Mouse (Mus musculus): ENCODE results near the gene Slu7. TPM values are rescaled to one million over a fixed set of nuclear protein-coding genes. Genes with fewer than 3 reads are reported as not detected.

Gene Slu7
- polyA plus RNA-seq, 1 experiment from 2014 or later: 46.2 TPM

- Histone ChIP-seq H3K9me3 (ENCODE audit: control insufficient read depth, low read length) (no peaks in the 10 kb centered on the region), H3K36me3 (ENCODE audit: control insufficient read depth, insufficient read depth, low read length) (no peaks in the 10 kb centered on the region), H3K4me1 (ENCODE audit: control insufficient read depth, insufficient read depth, low read length) (no peaks in the 10 kb centered on the region), H3K4me2 (ENCODE audit: low read depth, low read length) (no peak overlapping the region), H3K4me3 (ENCODE audit: low read depth, low read length) (no peak overlapping the region), H3K27ac (replicated peaks; ENCODE audit: low read depth, low read length) (no peak overlapping the region), H3K9ac (ENCODE audit: low read depth, low read length) (no peak overlapping the region), H3K27me3 (replicated peaks; ENCODE audit: control insufficient read depth, insufficient read depth, low read length) (no peaks in the 10 kb centered on the region)
- WGBS: 82% methylated on average over 4 of the region's 4 CpGs
- DNase-seq (ENCODE audit: low spot score) (no peak), ATAC-seq (ENCODE audit: low read depth) (no peak)
Measured at GRCm38 (mm10) chr11:43393325-43393724, 40.2 kb upstream of the Slu7 start.

GRCm38 (mm10) chr11:43395073-43395948 is 38.2 kb upstream of the Slu7 start:
- H3K4me3 ChIP-seq (ENCODE audit: low read depth, low read length): no peak overlapping the region
- no peak overlapping the region for H3K9ac ChIP-seq (ENCODE audit: low read depth, low read length)
- no peaks in the 10 kb centered on the region for H3K36me3 ChIP-seq (ENCODE audit: control insufficient read depth, insufficient read depth, low read length)
- DNase-seq (ENCODE audit: low spot score) (no peak), ATAC-seq (ENCODE audit: low read depth) (no peak)
- H3K4me1 ChIP-seq (ENCODE audit: control insufficient read depth, insufficient read depth, low read length): no peaks in the 10 kb centered on the region
- no peaks in the 10 kb centered on the region for H3K27me3 ChIP-seq (replicated peaks; ENCODE audit: control insufficient read depth, insufficient read depth, low read length)
- H3K4me2 ChIP-seq (ENCODE audit: low read depth, low read length): no peak overlapping the region
- no peaks in the 10 kb centered on the region for H3K9me3 ChIP-seq (ENCODE audit: control insufficient read depth, low read length)
- no peak overlapping the region for H3K27ac ChIP-seq (replicated peaks; ENCODE audit: low read depth, low read length)
- WGBS: 80% methylated on average over 14 of the region's 14 CpGs

GRCm38 (mm10) chr11:43396246-43396645 is 37.3 kb upstream of the Slu7 start:
- 95% methylated on average over 4 of the region's 4 CpGs for WGBS
- H3K36me3 ChIP-seq (ENCODE audit: control insufficient read depth, insufficient read depth, low read length): no peaks in the 10 kb centered on the region
- H3K27ac ChIP-seq (replicated peaks; ENCODE audit: low read depth, low read length): no peak overlapping the region
- no peaks in the 10 kb centered on the region for H3K4me1 ChIP-seq (ENCODE audit: control insufficient read depth, insufficient read depth, low read length)
- H3K9me3 ChIP-seq (ENCODE audit: control insufficient read depth, low read length): no peaks in the 10 kb centered on the region
- H3K27me3 ChIP-seq (replicated peaks; ENCODE audit: control insufficient read depth, insufficient read depth, low read length): no peaks in the 10 kb centered on the region
- no peak overlapping the region for H3K4me2 ChIP-seq (ENCODE audit: low read depth, low read length)
- no peak overlapping the region for H3K4me3 ChIP-seq (ENCODE audit: low read depth, low read length)
- no peak overlapping the region for H3K9ac ChIP-seq (ENCODE audit: low read depth, low read length)
- no peak for DNase-seq (ENCODE audit: low spot score)
- ATAC-seq (ENCODE audit: low read depth): no peak

- H3K4me2 ChIP-seq (ENCODE audit: low read depth, low read length): no peak overlapping the region
- no peak overlapping the region for H3K9ac ChIP-seq (ENCODE audit: low read depth, low read length)
- 77% methylated on average over 7 of the region's 7 CpGs for WGBS
- H3K4me3 ChIP-seq (ENCODE audit: low read depth, low read length): no peak overlapping the region
- no peaks in the 10 kb centered on the region for H3K4me1 ChIP-seq (ENCODE audit: control insufficient read depth, insufficient read depth, low read length)
- H3K27me3 ChIP-seq (replicated peaks; ENCODE audit: control insufficient read depth, insufficient read depth, low read length): no peaks in the 10 kb centered on the region
- DNase-seq (ENCODE audit: low spot score) (no peak), ATAC-seq (ENCODE audit: low read depth) (no peak)
- H3K36me3 ChIP-seq (ENCODE audit: control insufficient read depth, insufficient read depth, low read length): no peaks in the 10 kb centered on the region
- no peak overlapping the region for H3K27ac ChIP-seq (replicated peaks; ENCODE audit: low read depth, low read length)
- H3K9me3 ChIP-seq (ENCODE audit: control insufficient read depth, low read length): no peaks in the 10 kb centered on the region
Measured at GRCm38 (mm10) chr11:43396672-43397071, 36.9 kb upstream of the Slu7 start.

GRCm38 (mm10) chr11:43399297-43399696 is 34.2 kb upstream of the Slu7 start:
- Histone ChIP-seq H3K36me3 (ENCODE audit: control insufficient read depth, insufficient read depth, low read length) (no peaks in the 10 kb centered on the region), H3K4me1 (ENCODE audit: control insufficient read depth, insufficient read depth, low read length) (no peaks in the 10 kb centered on the region), H3K9me3 (ENCODE audit: control insufficient read depth, low read length) (peaks cover under 1% of the 10 kb centered on the region; the same call in 1 of the 2 replicates), H3K27ac (replicated peaks; ENCODE audit: low read depth, low read length) (no peak overlapping the region), H3K4me3 (ENCODE audit: low read depth, low read length) (no peak overlapping the region), H3K4me2 (ENCODE audit: low read depth, low read length) (no peak overlapping the region), H3K9ac (ENCODE audit: low read depth, low read length) (no peak overlapping the region), H3K27me3 (replicated peaks; ENCODE audit: control insufficient read depth, insufficient read depth, low read length) (no peaks in the 10 kb centered on the region)
- 37% methylated on average over 4 of the region's 4 CpGs for WGBS
- ATAC-seq (ENCODE audit: low read depth) (peak; percentile 37; the same call in 1 of the 2 replicates), DNase-seq (ENCODE audit: low spot score) (no peak)

GRCm38 (mm10) chr11:43400131-43400530 is 33.4 kb upstream of the Slu7 start:
- ATAC-seq (ENCODE audit: low read depth) (no peak), DNase-seq (ENCODE audit: low spot score) (no peak)
- Histone ChIP-seq H3K27me3 (replicated peaks; ENCODE audit: control insufficient read depth, insufficient read depth, low read length) (no peaks in the 10 kb centered on the region), H3K9me3 (ENCODE audit: control insufficient read depth, low read length) (peaks cover 7% of the 10 kb centered on the region), H3K9ac (ENCODE audit: low read depth, low read length) (no peak overlapping the region), H3K36me3 (ENCODE audit: control insufficient read depth, insufficient read depth, low read length) (no peaks in the 10 kb centered on the region), H3K4me3 (ENCODE audit: low read depth, low read length) (no peak overlapping the region), H3K4me1 (ENCODE audit: control insufficient read depth, insufficient read depth, low read length) (no peaks in the 10 kb centered on the region), H3K4me2 (ENCODE audit: low read depth, low read length) (no peak overlapping the region), H3K27ac (replicated peaks; ENCODE audit: low read depth, low read length) (no peak overlapping the region)
- WGBS: 83% methylated on average over 1 of the region's 1 CpGs

- no peak overlapping the region for H3K9ac ChIP-seq (ENCODE audit: low read depth, low read length)
- H3K9me3 ChIP-seq (ENCODE audit: control insufficient read depth, low read length): peaks cover 7% of the 10 kb centered on the region
- H3K27ac ChIP-seq (replicated peaks; ENCODE audit: low read depth, low read length): no peak overlapping the region
- H3K27me3 ChIP-seq (replicated peaks; ENCODE audit: control insufficient read depth, insufficient read depth, low read length): no peaks in the 10 kb centered on the region
- no peak for ATAC-seq (ENCODE audit: low read depth)
- WGBS: 81% methylated on average over 15 of the region's 15 CpGs
- no peak overlapping the region for H3K4me3 ChIP-seq (ENCODE audit: low read depth, low read length)
- H3K36me3 ChIP-seq (ENCODE audit: control insufficient read depth, insufficient read depth, low read length): no peaks in the 10 kb centered on the region
- no peak for DNase-seq (ENCODE audit: low spot score)
- H3K4me2 ChIP-seq (ENCODE audit: low read depth, low read length): no peak overlapping the region
- no peaks in the 10 kb centered on the region for H3K4me1 ChIP-seq (ENCODE audit: control insufficient read depth, insufficient read depth, low read length)
Measured at GRCm38 (mm10) chr11:43404150-43404807, 29.3 kb upstream of the Slu7 start.

- Histone ChIP-seq H3K4me2 (ENCODE audit: low read depth, low read length) (no peak overlapping the region), H3K4me1 (ENCODE audit: control insufficient read depth, insufficient read depth, low read length) (no peaks in the 10 kb centered on the region), H3K27me3 (replicated peaks; ENCODE audit: control insufficient read depth, insufficient read depth, low read length) (no peaks in the 10 kb centered on the region), H3K9ac (ENCODE audit: low read depth, low read length) (no peak overlapping the region), H3K4me3 (ENCODE audit: low read depth, low read length) (no peak overlapping the region), H3K9me3 (ENCODE audit: control insufficient read depth, low read length) (peaks cover 7% of the 10 kb centered on the region), H3K36me3 (ENCODE audit: control insufficient read depth, insufficient read depth, low read length) (no peaks in the 10 kb centered on the region), H3K27ac (replicated peaks; ENCODE audit: low read depth, low read length) (no peak overlapping the region)
- ATAC-seq (ENCODE audit: low read depth): no peak
- WGBS: 69% methylated on average over 2 of the region's 2 CpGs
- no peak for DNase-seq (ENCODE audit: low spot score)
Measured at GRCm38 (mm10) chr11:43408888-43409287, 24.7 kb upstream of the Slu7 start.

All from embryonic facial prominence, embryonic 14.5 days (tissue).